Mouse (Mus musculus): ENCODE measurements at regions not wholly inside any gene's neighbourhood (a gene's known extent, or its start where the extent isn't known, plus 50 kb on each side); places are given as distances from the start of the nearest gene placed in this dataset.

- no peak for ATAC-seq (replicated peaks; ENCODE audit: low read depth, poor library complexity, severe bottlenecking)
Observed at GRCm38 (mm10) chr14:61808193-61808592, 200.9 kb downstream of the Kcnrg start.

DNA sequence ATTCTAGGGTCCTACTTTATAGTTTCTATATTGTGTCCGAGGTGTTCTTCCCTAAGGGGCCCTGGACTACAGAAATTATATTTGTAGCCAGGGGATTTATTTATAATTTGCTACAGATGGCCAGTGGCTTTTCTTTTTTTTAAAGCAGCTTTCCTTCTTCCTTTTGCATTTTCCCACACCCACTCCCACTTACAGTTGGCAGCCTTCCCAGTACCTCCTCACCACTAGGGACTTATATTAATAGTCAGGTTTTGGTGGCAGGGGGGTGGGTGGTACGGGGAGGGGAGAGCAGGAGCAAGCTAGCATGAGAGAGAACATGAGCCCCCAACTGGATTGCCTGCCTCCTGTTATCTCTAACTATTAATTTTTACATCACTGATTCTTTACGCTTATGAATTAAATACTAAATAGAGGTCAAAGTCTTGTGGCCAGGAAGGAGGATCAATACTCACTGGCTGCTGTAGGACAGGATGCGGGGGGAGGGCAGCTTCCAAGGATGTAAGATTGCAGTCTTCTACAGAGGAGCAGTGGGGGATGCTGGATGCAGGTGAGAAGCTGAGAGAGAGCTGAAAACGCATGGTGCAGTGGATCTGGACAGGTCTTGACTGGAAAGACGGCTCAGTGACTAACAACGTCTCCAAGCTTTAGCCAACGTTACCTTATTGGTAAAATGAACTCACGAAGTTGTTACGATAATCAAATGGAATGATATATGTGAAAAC lies 202.6 kb downstream of the Kcnrg start:
- ATAC-seq (replicated peaks; ENCODE audit: low read depth, poor library complexity, severe bottlenecking): no peak

DNA sequence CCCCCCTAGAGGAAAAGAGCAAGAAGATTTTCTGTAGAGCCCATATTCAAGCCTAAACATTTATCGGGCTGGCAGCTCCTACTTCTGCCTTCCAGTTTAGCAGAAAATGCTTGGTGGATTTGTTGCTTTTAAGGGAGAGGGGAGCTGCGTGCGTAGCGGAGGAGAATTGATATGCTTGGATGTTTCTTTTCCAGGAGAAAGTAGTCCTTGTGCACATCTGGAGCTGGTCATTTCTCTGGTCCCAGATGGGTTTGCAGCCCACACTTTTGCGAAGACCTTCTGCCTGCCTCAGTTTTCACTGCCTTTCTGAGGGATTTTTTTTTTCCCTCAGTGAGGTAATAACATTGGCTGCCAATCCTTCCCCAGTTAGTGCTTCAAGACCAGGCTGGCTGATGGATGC lies 203.6 kb downstream of the Kcnrg start:
- no peak for ATAC-seq (replicated peaks; ENCODE audit: low read depth, poor library complexity, severe bottlenecking)

GRCm38 (mm10) chr14:61817711-61818110 lies 210.5 kb downstream of the Kcnrg start:
- no peak for ATAC-seq (replicated peaks; ENCODE audit: low read depth, poor library complexity, severe bottlenecking)

GRCm38 (mm10) chr14:61818365-61818764 lies 211.1 kb downstream of the Kcnrg start:
- no peak for ATAC-seq (replicated peaks; ENCODE audit: low read depth, poor library complexity, severe bottlenecking)

DNA sequence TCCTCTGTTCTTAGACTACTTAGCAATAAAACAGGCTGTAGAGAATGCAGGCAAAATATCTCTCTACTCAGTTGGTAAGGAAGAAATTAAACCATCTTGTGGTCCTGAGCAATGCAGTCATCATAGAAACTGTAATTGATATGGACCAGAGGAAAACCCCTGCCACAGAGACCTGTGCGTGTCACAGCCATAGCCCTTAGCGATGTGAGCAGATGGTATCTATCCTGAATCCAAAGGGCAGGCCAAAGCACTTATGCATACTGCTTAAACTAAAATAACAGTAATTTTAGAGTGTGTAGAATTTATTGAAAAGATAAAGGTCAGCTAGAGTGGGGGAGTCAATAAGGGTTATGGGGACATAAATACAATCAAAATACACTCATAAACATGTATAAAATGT lies 212.0 kb downstream of the Kcnrg start:
- no peak for ATAC-seq (replicated peaks; ENCODE audit: low read depth, poor library complexity, severe bottlenecking)

DNA sequence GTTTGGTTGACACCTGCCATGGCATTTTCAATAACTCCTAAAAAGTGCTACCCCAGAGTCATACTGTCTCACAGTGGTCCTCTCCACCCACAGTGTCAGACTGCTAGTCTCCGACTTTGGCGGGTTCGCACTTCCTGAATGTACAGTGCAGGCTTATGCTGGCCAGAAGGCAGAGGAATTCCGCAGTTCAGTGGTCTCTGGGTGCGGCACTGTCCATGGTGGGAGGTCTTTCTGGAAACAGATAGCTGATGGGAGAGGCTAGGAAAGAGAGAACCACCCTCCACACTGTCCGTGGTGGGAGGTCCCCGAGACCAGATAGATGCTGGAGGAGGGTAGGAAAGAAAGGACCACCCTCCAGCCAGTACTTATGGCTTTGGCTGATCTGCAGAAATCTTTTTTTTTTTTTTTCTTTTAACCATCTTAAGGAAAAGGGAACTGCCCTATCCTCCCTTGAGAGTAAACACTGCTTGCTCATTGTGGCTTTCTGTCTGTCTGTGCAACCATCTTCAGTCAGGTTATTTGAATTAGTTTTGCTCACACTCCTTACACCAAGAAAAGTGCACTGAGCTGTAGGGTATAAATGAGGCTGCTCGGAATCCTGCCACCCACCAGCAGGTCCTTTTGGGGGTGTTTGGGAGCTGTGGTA lies 227.2 kb downstream of the Kcnrg start:
- ATAC-seq (replicated peaks; ENCODE audit: low read depth, poor library complexity, severe bottlenecking): peak; percentile 58

GRCm38 (mm10) chr14:61835729-61836128 lies 228.5 kb downstream of the Kcnrg start:
- ATAC-seq (replicated peaks; ENCODE audit: low read depth, poor library complexity, severe bottlenecking): no peak

DNA sequence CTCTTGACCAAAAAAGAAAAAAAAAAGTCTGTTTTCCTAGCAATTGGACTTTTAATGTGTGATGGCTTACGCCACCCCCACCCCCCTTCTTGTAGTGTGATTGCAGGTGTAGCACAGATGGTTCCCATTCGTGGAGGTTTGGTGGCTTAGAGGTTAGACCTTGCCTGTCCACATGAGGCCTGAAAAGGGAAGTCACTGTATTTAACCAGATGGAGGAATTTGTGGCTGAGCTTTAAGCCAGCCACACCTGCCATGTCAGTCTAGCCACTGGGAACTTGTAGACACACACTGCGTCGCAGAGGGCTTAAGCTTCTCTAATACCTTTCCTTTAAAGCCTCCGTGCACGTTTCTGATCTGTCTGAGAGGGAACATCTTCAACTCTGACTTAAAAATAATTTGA lies 229.0 kb downstream of the Kcnrg start:
- peak; percentile 80 for ATAC-seq (replicated peaks; ENCODE audit: low read depth, poor library complexity, severe bottlenecking)

DNA sequence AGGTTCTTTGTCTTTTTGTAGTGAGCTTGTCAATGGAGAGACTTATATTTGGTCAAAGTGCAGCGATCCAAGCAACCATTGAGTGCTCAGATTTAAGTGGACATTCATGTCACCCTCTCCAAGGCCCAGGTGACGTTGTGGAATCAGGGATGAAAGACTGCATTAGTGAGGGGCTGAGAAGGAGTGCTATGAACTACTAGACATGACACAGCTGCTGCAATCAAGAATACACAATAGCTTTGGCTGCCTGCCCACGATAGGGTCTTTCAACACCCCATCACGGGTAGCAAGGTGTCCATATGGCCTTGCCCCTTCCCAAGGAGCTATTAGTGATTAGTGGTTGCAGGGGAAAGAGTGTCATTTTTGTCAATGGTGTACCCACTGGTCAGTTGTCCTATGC lies 229.7 kb downstream of the Kcnrg start:
- no peak for ATAC-seq (replicated peaks; ENCODE audit: low read depth, poor library complexity, severe bottlenecking)

DNA sequence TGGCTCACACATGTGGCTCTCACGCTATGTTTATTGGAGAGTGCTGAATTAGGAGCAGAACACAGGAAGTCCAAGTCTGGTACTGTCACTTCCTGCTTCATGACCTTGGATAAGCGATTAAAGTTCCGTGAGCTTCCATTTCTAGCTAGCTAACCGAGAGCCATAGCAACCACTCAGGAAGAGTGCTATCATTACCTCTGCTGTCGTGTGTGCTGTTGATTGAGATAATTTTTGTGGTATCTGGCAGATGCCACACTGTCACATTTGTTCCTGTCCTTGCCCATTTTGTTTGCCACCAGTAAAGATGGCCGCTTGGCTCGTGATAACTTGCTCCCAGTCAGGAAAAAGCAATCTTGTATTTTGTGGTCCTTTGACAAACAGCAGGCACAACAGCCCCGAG lies 230.6 kb downstream of the Kcnrg start:
- no peak for ATAC-seq (replicated peaks; ENCODE audit: low read depth, poor library complexity, severe bottlenecking)

- ATAC-seq (replicated peaks; ENCODE audit: low read depth, poor library complexity, severe bottlenecking): no peak
Observed at GRCm38 (mm10) chr14:61842476-61842875, 235.2 kb downstream of the Kcnrg start.

GRCm38 (mm10) chr14:61846441-61846840 lies 239.2 kb downstream of the Kcnrg start:
- ATAC-seq (replicated peaks; ENCODE audit: low read depth, poor library complexity, severe bottlenecking): no peak

DNA sequence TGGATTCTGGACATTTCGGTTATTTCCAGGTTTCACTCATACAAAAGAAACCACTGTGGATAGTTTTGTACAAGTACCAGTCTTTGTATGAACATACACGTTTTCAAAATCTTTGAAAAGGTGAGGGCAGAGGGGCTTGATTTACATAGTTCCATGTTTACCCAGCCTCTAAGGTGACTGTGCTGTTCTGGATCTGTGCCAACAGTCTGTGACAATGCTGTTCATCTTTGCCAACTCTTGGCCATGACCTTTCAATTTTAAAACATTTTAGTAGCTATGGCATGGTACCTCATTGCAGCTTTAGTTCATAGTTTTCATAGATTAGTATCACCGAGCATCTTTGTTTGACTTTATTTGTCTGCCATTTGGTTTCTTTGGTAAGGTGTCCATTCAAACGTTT lies 243.0 kb downstream of the Kcnrg start:
- no peak for ATAC-seq (replicated peaks; ENCODE audit: low read depth, poor library complexity, severe bottlenecking)

DNA sequence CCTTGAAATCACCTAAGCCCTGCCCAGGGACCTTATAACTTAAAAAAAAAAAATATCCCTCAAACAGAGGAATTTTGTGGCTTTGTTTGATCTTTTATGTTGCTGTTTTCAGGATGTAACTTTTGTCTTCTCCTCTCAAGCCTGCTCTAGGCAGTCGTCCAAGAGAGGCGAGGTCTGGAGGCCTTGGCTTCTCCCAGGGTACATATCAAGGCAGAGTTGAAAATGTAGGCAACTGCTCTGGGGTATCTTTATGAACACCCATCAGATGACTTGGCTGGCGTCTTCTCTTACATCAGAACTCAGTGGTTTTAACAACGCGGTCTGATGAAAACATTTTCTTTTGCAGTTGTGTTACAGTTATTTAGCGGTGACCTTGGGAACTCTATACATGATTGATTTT lies 250.4 kb downstream of the Kcnrg start:
- ATAC-seq (replicated peaks; ENCODE audit: low read depth, poor library complexity, severe bottlenecking): no peak

DNA sequence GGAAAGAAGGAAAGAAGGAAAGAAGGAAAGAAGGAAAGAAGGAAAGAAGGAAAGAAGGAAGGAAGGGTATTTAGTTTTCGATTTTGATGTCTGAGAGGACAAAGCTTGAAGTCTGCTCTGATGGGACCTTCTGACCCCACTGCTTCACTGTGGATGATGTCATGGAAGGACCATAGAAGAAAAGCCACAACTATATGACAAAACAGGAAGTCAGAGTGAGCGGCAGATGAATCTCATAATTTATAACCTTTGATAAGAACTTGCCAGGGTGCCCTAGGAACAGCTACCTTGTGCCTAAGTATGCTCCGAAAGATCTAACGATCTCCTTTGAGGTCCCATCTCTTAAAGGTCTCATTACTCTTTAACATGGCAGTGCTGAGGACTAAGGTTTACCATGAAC lies 253.4 kb downstream of the Kcnrg start:
- peak; percentile 13; the same call in 1 of the 2 replicates for ATAC-seq (replicated peaks; ENCODE audit: low read depth, poor library complexity, severe bottlenecking)

DNA sequence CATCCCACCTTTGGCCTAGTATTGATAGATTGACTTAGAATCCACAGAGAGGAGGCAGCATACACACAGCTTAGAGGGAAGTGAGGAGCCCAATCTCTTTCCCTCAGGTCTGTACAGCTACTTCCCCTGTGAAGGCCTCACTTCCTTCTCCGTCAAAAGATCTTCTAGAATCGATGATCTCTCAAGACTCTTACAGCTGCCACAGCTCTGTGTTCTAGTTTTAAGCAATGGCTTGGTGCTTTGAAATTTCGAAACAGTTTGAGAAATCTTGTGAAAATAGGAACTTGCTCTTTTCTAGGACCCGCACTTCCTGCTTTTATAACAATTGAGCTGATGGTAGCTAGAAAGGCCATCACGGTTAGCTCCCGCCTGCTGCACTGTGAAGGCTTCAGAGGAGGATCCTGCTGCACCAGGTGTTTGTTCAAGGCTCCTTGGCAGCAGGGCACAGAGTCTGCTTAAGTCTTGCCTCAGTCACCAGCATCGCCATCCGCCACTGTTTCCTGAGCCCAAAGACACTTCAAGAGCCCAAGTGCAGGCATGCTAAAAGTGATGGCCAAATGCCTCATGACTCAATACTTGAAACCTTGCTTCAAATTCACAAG lies 254.2 kb downstream of the Kcnrg start:
- peak; percentile 91 for ATAC-seq (replicated peaks; ENCODE audit: low read depth, poor library complexity, severe bottlenecking)

- ATAC-seq (replicated peaks; ENCODE audit: low read depth, poor library complexity, severe bottlenecking): no peak
Observed at GRCm38 (mm10) chr14:61862931-61863330, 255.7 kb downstream of the Kcnrg start.

DNA sequence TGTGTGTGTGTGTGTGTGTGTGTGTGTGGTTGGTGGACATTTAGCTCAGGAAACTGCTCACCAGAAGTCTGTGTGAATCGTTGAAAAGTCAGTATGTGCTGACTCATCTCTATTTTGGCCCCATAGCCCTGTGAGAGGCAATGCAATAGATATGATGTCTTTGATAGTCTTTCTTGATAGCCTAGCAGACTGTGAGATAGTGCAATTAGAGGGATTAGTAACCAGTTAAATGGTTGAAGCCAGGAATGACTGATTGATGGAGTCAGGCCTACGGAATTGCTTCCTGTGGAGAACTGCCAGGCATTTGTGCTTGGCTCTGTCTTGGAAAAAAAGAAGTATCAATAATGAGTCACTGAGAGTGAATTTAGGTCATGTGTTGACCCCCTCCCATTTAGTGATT lies 256.2 kb downstream of the Kcnrg start:
- ATAC-seq (replicated peaks; ENCODE audit: low read depth, poor library complexity, severe bottlenecking): no peak; the same call in 1 of the 2 replicates

DNA sequence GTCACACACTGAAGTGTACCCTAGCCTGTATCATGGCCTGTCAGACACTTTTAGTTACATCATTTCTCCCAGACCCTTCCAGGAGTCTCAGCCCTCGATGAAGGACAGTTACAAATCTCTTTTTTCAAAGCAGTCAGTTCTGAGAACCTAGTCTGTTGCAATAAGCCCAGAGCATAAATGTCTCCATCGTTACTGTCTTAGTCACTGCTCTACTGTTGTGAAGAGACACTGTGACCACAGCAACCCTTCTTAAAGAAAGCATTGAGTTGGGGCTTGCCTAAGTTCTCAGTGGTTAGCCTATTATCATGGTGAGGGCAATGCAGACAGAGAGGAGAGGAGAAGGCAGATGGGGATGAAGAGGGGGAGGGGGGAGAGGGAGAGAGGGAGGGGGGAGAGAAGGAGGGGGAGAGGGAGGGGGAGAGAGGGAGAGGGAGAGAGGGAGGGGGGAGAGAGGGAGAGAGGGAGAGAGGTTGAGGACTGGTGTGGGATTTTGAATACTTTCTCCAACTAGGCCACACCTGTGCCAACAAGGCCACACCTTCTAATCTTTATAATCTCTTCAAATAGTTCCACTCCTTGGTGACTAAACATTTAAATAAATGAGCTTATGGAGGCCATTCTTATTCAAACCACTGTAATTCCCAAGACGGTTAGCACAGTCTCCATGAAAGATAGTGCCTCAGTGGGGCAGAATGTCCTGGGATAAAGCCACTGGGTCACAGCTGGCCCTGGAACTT lies 259.4 kb downstream of the Kcnrg start:
- ATAC-seq (replicated peaks; ENCODE audit: low read depth, poor library complexity, severe bottlenecking): peak; percentile 80

DNA sequence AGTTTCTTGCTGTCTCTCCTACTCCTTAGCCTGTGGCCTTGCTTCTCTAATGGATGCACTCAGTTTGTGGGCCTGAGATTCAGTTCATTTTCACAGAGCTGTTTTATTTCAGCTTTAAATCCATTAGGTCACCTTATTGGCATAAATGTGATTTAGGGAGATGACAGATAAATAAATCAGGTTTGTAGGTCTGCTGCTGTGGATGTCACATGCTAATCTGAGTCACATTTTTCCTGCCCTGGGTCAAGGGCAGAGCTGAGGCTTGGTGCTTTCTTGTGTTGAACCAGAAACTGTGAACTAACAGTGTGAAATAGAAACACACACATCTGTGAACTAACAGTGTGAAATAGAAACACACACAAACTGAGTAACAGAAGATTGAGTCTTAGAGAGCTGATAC lies 266.9 kb downstream of the Kcnrg start:
- ATAC-seq (replicated peaks; ENCODE audit: low read depth, poor library complexity, severe bottlenecking): no peak
